Mouse (Mus musculus) left cerebral cortex, postnatal 25 days (tissue): Measurements from ENCODE around the gene Plg. TPM values are rescaled to one million over a fixed set of nuclear protein-coding genes. Genes with fewer than 3 reads are reported as not detected.
A peak's percentile ranks its signal among the peaks of the same experiment; 100 is the strongest.

Experiments used
- DNase-seq, 2 experiments: peaks; one replicate each; pipeline ENCODE4 v3.0.0; 2022; ENCODE audit warnings: low spot score in 2 of 2, mixed read lengths in 1 of 2
- intact Hi-C: fragments of 180-260 bp; cut with DNase I; formaldehyde crosslinking; loops from one replicate; pipeline ENCODE4 v1.15.1; 2025
- total RNA-seq, 2 experiments: library from RNA; stranded (reverse); gene quantifications; 2 replicates each; pipeline ENCODE4 v1.2.3; 2021

The Plg gene
- total RNA-seq, 2 experiments from 2014 or later = 0.11 TPM; not detected in 1

- DNase-seq = no peak
- intact Hi-C loops = no loop called here
Observed at GRCm38 (mm10) chr17:12381579-12381978, 3.2 kb downstream of the Plg start.

GRCm38 (mm10) chr17:12382531-12382930 lies 4.1 kb downstream of the Plg start:
- no peak for DNase-seq
- intact Hi-C loops = no loop called here

- no peak for DNase-seq
- intact Hi-C loops = no loop called here
Observed at GRCm38 (mm10) chr17:12385049-12385794, 6.8 kb downstream of the Plg start.

GRCm38 (mm10) chr17:12387781-12388180 lies 9.4 kb downstream of the Plg start:
- DNase-seq = no peak
- intact Hi-C loops = no loop called here

GRCm38 (mm10) chr17:12388239-12388638 lies 9.8 kb downstream of the Plg start:
- intact Hi-C loops = no loop called here
- no peak for DNase-seq

GRCm38 (mm10) chr17:12396163-12396677 lies 17.8 kb downstream of the Plg start:
- intact Hi-C loops = no loop called here
- no peak for DNase-seq

GRCm38 (mm10) chr17:12403420-12403819 lies 25.0 kb downstream of the Plg start:
- intact Hi-C loops = no loop called here
- no peak for DNase-seq

- DNase-seq = no peak
- intact Hi-C loops = no loop called here
Observed at GRCm38 (mm10) chr17:12409346-12409944, 31.0 kb downstream of the Plg start.

GRCm38 (mm10) chr17:12412181-12412890 lies 33.9 kb downstream of the Plg start:
- DNase-seq = no peak
- intact Hi-C loops = no loop called here

GRCm38 (mm10) chr17:12412891-12413237 lies 34.5 kb downstream of the Plg start:
- no peak for DNase-seq
- intact Hi-C loops = no loop called here

GRCm38 (mm10) chr17:12415031-12415735 lies 36.8 kb downstream of the Plg start:
- DNase-seq = no peak
- intact Hi-C loops = loop anchor here (5.0 kb wide), 2 partner anchors 452 to 582 kb away; partner anchors contain the start of gene Mas1

GRCm38 (mm10) chr17:12415741-12416140 lies 37.3 kb downstream of the Plg start:
- DNase-seq = no peak
- intact Hi-C loops = loop anchor here (1.0 to 5.0 kb wide), 6 partner anchors 39 to 582 kb away; partner anchors contain the start of gene Mas1

- intact Hi-C loops = loop anchor here (1.0 to 5.0 kb wide), 6 partner anchors 38 to 581 kb away; partner anchors contain the start of gene Mas1
- peak; percentile 81 to 82 for DNase-seq
Observed at GRCm38 (mm10) chr17:12416250-12416895, 38.0 kb downstream of the Plg start.

- DNase-seq = peak in 1 of 2 experiments; percentile 56
- intact Hi-C loops = loop anchor here (5.0 to 10.0 kb wide), 4 partner anchors 95 to 578 kb away; partner anchors contain the start of gene Mas1
Observed at GRCm38 (mm10) chr17:12419491-12420079, 41.2 kb downstream of the Plg start.

- DNase-seq = peak in 1 of 2 experiments; percentile 30
- intact Hi-C loops = loop anchor here (5.0 to 10.0 kb wide), 2 partner anchors 94 to 431 kb away; no protein-coding TSS in a partner anchor
Observed at GRCm38 (mm10) chr17:12420886-12421574, 42.6 kb downstream of the Plg start.

- intact Hi-C loops = loop anchor here (5.0 to 10.0 kb wide), 2 partner anchors 93 to 430 kb away; no protein-coding TSS in a partner anchor
Observed at GRCm38 (mm10) chr17:12422143-12422542, 43.7 kb downstream of the Plg start.

GRCm38 (mm10) chr17:12427156-12427555 lies 48.7 kb downstream of the Plg start:
- intact Hi-C loops = loop anchor here (10.0 kb wide), 1 partner anchor 88 kb away; no protein-coding TSS in a partner anchor
- no peak for DNase-seq

More at GRCm38 (mm10) chr17:12422143-12422542, 43.7 kb downstream of the Plg start:
- no peak for DNase-seq

- intact Hi-C loops = loop anchor here (10.0 kb wide), 1 partner anchor 86 kb away; no protein-coding TSS in a partner anchor
- no peak for DNase-seq
Observed at GRCm38 (mm10) chr17:12428369-12428768, 50.0 kb downstream of the Plg start.
